Mouse (Mus musculus) E14TG2a.4 (cell line): Measurements from ENCODE around the gene Gm20538.

Experiments used
- CTCF ChIP-seq: conservative IDR thresholded peaks from 2 replicates; pipeline ENCODE4 v1.5.1; 2014; ENCODE audit warnings: low read length
- NANOG ChIP-seq: IDR thresholded peaks from 2 replicates; pipeline ENCODE4 v1.6.1; 2014; ENCODE audit warnings: borderline replicate concordance, low read length, mixed read lengths
- POU5F1 ChIP-seq: IDR thresholded peaks from 2 replicates; pipeline ENCODE4 v1.6.1; 2014; ENCODE audit warnings: low read length, borderline replicate concordance

GRCm38 (mm10) chr19:44535376-44535775, 17.3 kb downstream of the Gm20538 start:
- peak; percentile 7; the same call in 1 of the 2 replicates for TF ChIP-seq CTCF
- TF ChIP-seq NANOG = no peak
- TF ChIP-seq POU5F1 = no peak
